Mouse (Mus musculus) brain, embryonic 14.5 days (tissue): ENCODE measurements around the gene U2af1l4.

ENCODE experiments used
- CTCF ChIP-seq: fragments of 200-500 bp; IDR thresholded peaks from 2 replicates; pipeline ENCODE4 v1.5.1; 2012; ENCODE audit warnings: inconsistent platforms, mild to moderate bottlenecking, moderate library complexity, borderline replicate concordance; ENCODE audit not compliant: insufficient read depth, insufficient read length; ENCODE audit errors: extremely low read depth
- POLR2A ChIP-seq: fragments of 200-500 bp; IDR thresholded peaks from 2 replicates; pipeline ENCODE4 v1.6.1; 2012; ENCODE audit warnings: mild to moderate bottlenecking, inconsistent platforms, borderline replicate concordance; ENCODE audit not compliant: poor library complexity, insufficient read depth, insufficient read length, severe bottlenecking; ENCODE audit errors: extremely low read depth

GRCm38 (mm10) chr7:30558656-30559442 is 4.3 kb upstream of the U2af1l4 start:
- TF ChIP-seq CTCF (no peak), POLR2A (no peak)
